Mouse (Mus musculus): ENCODE results near the gene Fev. TPM values are rescaled to one million over a fixed set of nuclear protein-coding genes. Genes with fewer than 3 reads are reported as not detected.
A peak's percentile ranks its signal among the peaks of the same experiment; 100 is the strongest.

The Fev gene
- total RNA-seq (2014; rRNA removed) (not detected in 2 replicates), polyA plus RNA-seq (2012; rRNA removed) (not detected in 2 replicates)

DNA sequence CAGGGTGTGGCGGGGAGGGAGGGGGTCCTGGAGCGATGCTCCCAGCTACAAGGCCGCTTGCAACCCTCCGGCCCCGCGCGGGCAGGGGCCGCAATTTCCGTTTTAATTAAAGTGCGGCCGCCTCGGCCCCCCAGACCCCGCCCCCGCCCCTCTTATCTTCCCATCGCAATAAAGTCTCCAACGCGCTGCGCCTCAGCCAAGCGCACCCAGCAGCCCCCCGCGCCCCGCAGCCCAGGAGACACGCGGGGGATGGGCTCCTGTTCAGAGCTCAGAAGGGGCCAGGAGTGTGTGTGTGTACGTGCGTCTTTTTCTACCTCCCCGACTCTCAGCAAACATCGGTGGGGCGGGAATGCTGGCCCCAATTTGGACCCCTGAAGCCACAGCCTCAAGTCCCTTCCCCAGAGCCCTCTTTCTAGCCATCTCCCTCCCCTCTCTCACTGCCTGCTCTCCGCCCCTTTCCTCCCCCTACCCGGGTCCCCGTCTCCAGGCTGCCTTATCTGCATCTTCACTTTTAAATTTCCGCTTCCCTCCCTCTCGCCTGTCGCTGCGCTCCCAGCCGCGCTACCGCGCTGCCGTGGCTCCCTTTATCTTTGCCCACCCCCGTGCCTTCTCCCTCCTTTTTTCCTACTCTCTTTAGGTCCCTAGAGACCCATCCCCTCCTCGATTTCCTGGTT, at the start of gene Fev:
Gene Fev (minus strand): TSS at position 51 of the 674 bp plus-strand sequence.
- 3% methylated on average over 41 of the region's 43 CpGs for WGBS
- Histone ChIP-seq H3K4me1 (ENCODE audit: control insufficient read depth, insufficient read depth, low read length) (no peaks in the 10 kb centered on the region), H3K36me3 (ENCODE audit: control insufficient read depth, insufficient read depth, low read length) (no peaks in the 10 kb centered on the region), H3K79me2 (ENCODE audit: control insufficient read depth, insufficient read depth, low read length) (no peaks in the 10 kb centered on the region), H3K4me3 (ENCODE audit: insufficient read depth, low read depth, low read length) (peak within 1 kb of the TSS; percentile 49), H3K27ac (replicated peaks; ENCODE audit: insufficient read depth, low read depth, low read length) (no peak within 1 kb of the TSS), H3K9ac (ENCODE audit: low read depth, low read length) (no peak within 1 kb of the TSS), H3K27me3 (ENCODE audit: control insufficient read depth, insufficient read depth, low read length) (peaks cover 35% of the 10 kb centered on the region)
- TF ChIP-seq POLR2A (IDR thresholded peaks at IDR 0.05; ENCODE audit: extremely low read depth, insufficient read depth, low read length) = no peak
- no peak for TF ChIP-seq CTCF (IDR thresholded peaks at IDR 0.05; ENCODE audit: low read depth, low read length)
- no peak for DNase-seq (ENCODE audit: extremely low read depth, low read depth, low spot score)

DNA sequence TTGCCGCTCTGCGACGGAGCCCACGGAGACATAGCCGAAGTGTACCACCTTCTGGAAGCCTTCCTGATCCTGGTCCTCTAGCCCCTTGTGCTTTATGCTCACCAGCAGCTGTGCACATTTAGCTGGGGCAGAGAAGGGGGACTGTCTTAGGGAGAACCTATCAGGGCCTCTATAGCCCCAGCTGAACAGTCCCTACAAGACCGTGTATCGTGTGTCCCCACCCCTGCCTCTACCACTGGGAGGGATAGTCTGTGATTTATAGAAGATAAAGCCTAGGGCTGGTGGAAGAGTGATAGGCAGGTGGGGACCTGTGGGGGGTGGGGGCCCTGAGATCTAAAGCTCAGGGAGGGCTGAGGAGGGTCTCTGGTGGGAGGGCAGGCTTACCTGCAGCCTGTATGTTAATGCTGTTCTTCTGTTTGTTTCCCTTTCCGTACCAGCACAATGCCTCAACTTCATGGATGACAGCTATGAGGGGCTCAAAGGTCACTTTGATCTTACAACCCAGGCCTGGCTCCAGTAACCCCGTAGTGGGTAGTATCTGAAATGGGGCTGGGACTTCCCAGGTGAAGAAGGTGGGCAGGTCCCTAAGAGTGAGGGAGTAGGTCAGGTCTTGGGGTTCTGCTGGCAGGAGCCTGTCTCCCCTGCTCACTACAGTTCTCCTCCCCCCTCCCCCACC, 42.5 kb upstream of the Fev start:
- H3K27ac ChIP-seq (replicated peaks; ENCODE audit: insufficient read depth, low read depth, low read length) = no peak overlapping the region
- 83% methylated on average over 9 of the region's 9 CpGs for WGBS
- no peaks in the 10 kb centered on the region for H3K36me3 ChIP-seq (ENCODE audit: control insufficient read depth, insufficient read depth, low read length)
- no peak overlapping the region for H3K4me3 ChIP-seq (ENCODE audit: insufficient read depth, low read depth, low read length)
- no peak overlapping the region for H3K9ac ChIP-seq (ENCODE audit: low read depth, low read length)
- no peak for DNase-seq (ENCODE audit: extremely low read depth, low read depth, low spot score)
- TF ChIP-seq POLR2A (IDR thresholded peaks at IDR 0.05; ENCODE audit: extremely low read depth, insufficient read depth, low read length) (no peak), CTCF (IDR thresholded peaks at IDR 0.05; ENCODE audit: low read depth, low read length) (no peak)
- no peaks in the 10 kb centered on the region for H3K79me2 ChIP-seq (ENCODE audit: control insufficient read depth, insufficient read depth, low read length)
- no peaks in the 10 kb centered on the region for H3K4me1 ChIP-seq (ENCODE audit: control insufficient read depth, insufficient read depth, low read length)
- H3K27me3 ChIP-seq (ENCODE audit: control insufficient read depth, insufficient read depth, low read length) = no peaks in the 10 kb centered on the region

DNA sequence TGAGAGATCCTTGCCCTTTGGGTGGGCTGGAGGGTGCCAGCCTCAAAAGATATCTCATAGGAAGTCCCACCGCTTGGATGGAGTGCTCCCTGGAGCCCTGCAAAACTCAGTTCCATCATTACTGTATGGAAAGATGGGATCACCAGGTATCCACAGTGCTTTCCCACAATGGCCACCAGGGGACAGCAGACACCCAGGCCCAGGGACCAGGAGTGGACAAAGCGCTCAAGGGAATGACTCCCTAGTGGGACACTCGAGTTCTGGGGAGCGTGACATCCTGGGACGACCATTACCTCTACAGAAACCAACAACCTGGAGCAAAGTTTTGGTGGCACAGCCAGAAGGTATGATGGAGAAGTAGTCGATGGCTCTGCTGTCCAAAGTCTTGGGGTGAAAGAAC, 41.5 kb upstream of the Fev start:
- Histone ChIP-seq H3K27me3 (ENCODE audit: control insufficient read depth, insufficient read depth, low read length) (no peaks in the 10 kb centered on the region), H3K36me3 (ENCODE audit: control insufficient read depth, insufficient read depth, low read length) (no peaks in the 10 kb centered on the region), H3K4me3 (ENCODE audit: insufficient read depth, low read depth, low read length) (no peak overlapping the region), H3K4me1 (ENCODE audit: control insufficient read depth, insufficient read depth, low read length) (no peaks in the 10 kb centered on the region), H3K9ac (ENCODE audit: low read depth, low read length) (no peak overlapping the region), H3K79me2 (ENCODE audit: control insufficient read depth, insufficient read depth, low read length) (no peaks in the 10 kb centered on the region), H3K27ac (replicated peaks; ENCODE audit: insufficient read depth, low read depth, low read length) (no peak overlapping the region)
- DNase-seq (ENCODE audit: extremely low read depth, low read depth, low spot score) = peak; percentile 17
- TF ChIP-seq CTCF (IDR thresholded peaks at IDR 0.05; ENCODE audit: low read depth, low read length) = peak; percentile 98
- TF ChIP-seq POLR2A (IDR thresholded peaks at IDR 0.05; ENCODE audit: extremely low read depth, insufficient read depth, low read length) = no peak
- WGBS = 34% methylated on average over 6 of the region's 6 CpGs

DNA sequence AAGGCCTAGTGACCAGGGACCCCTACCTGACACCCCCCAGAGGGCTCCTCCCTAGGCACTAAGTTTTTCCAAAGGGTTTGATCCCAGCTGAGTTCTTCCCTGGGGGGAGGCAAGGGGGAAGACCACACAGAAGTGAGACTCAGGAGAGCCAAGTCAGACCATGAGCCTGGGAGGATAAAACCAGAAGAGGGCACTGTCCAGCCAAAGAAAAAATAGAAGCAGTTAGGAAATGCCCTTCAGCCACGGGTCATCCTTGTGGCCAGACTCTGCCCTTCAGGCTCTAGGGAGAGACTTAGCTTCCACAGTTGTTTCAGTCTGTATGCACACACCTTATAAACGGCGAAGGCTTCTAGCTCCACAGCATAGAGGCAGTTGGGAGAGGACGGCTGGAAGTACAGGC, 39.2 kb upstream of the Fev start:
- no peaks in the 10 kb centered on the region for H3K27me3 ChIP-seq (ENCODE audit: control insufficient read depth, insufficient read depth, low read length)
- TF ChIP-seq POLR2A (IDR thresholded peaks at IDR 0.05; ENCODE audit: extremely low read depth, insufficient read depth, low read length) (no peak), CTCF (IDR thresholded peaks at IDR 0.05; ENCODE audit: low read depth, low read length) (no peak)
- H3K4me3 ChIP-seq (ENCODE audit: insufficient read depth, low read depth, low read length) = no peak overlapping the region
- DNase-seq (ENCODE audit: extremely low read depth, low read depth, low spot score) = no peak
- no peaks in the 10 kb centered on the region for H3K4me1 ChIP-seq (ENCODE audit: control insufficient read depth, insufficient read depth, low read length)
- no peaks in the 10 kb centered on the region for H3K79me2 ChIP-seq (ENCODE audit: control insufficient read depth, insufficient read depth, low read length)
- WGBS = 62% methylated on average over 4 of the region's 4 CpGs
- no peaks in the 10 kb centered on the region for H3K36me3 ChIP-seq (ENCODE audit: control insufficient read depth, insufficient read depth, low read length)
- H3K27ac ChIP-seq (replicated peaks; ENCODE audit: insufficient read depth, low read depth, low read length) = no peak overlapping the region
- no peak overlapping the region for H3K9ac ChIP-seq (ENCODE audit: low read depth, low read length)

DNA sequence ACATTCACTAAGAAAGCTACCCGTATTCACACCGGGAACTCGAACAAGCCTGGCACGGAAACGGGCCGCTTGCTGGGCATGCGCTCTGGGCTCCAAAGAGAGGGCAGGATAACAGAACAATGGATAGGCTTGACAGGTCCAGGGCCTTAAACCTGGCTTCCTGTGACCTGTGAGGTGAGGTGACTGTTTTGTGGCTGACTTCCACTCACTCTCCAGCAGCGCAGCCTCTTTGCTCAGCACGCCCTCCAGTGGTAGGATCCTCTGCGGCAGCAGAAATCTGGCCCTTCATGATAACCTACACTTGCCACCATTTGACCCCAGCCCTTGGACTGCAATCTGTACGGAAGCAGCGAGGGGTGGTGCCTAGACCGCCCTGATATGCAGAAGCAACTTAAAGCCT, 30.5 kb upstream of the Fev start:
- no peaks in the 10 kb centered on the region for H3K27me3 ChIP-seq (ENCODE audit: control insufficient read depth, insufficient read depth, low read length)
- 24% methylated on average over 13 of the region's 13 CpGs for WGBS
- H3K79me2 ChIP-seq (ENCODE audit: control insufficient read depth, insufficient read depth, low read length) = no peaks in the 10 kb centered on the region
- TF ChIP-seq POLR2A (IDR thresholded peaks at IDR 0.05; ENCODE audit: extremely low read depth, insufficient read depth, low read length) (no peak), CTCF (IDR thresholded peaks at IDR 0.05; ENCODE audit: low read depth, low read length) (peak; percentile 74)
- H3K4me1 ChIP-seq (ENCODE audit: control insufficient read depth, insufficient read depth, low read length) = no peaks in the 10 kb centered on the region
- H3K4me3 ChIP-seq (ENCODE audit: insufficient read depth, low read depth, low read length) = no peak overlapping the region
- no peak overlapping the region for H3K9ac ChIP-seq (ENCODE audit: low read depth, low read length)
- H3K27ac ChIP-seq (replicated peaks; ENCODE audit: insufficient read depth, low read depth, low read length) = no peak overlapping the region
- no peak for DNase-seq (ENCODE audit: extremely low read depth, low read depth, low spot score)
- H3K36me3 ChIP-seq (ENCODE audit: control insufficient read depth, insufficient read depth, low read length) = no peaks in the 10 kb centered on the region

DNA sequence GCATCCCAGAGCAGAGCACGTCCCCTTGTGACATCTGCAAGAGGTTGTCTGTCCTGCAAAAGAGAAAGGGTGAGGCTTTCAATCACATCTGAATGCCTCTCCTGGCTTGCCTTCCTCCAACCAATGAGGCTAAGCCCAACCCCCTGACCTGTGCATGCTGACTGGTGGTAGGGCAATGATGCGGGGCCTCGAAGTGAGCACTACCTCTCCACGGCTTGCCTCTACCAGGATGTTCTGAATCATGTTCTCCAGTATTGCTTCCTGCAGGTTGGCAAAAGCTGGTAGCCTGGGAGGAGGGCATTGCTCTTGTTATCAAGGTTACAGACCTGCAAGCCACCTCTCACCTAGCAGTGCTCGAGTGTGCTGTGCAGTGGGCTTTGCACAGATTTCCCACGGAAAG, 17.0 kb upstream of the Fev start:
- Histone ChIP-seq H3K27me3 (ENCODE audit: control insufficient read depth, insufficient read depth, low read length) (peaks cover 8% of the 10 kb centered on the region; the same call in 1 of the 2 replicates), H3K4me3 (ENCODE audit: insufficient read depth, low read depth, low read length) (no peak overlapping the region), H3K27ac (replicated peaks; ENCODE audit: insufficient read depth, low read depth, low read length) (no peak overlapping the region), H3K36me3 (ENCODE audit: control insufficient read depth, insufficient read depth, low read length) (no peaks in the 10 kb centered on the region), H3K4me1 (ENCODE audit: control insufficient read depth, insufficient read depth, low read length) (peaks cover 2% of the 10 kb centered on the region; the same call in 1 of the 2 replicates), H3K79me2 (ENCODE audit: control insufficient read depth, insufficient read depth, low read length) (no peaks in the 10 kb centered on the region), H3K9ac (ENCODE audit: low read depth, low read length) (no peak overlapping the region)
- 11% methylated on average over 6 of the region's 6 CpGs for WGBS
- DNase-seq (ENCODE audit: extremely low read depth, low read depth, low spot score) = no peak
- TF ChIP-seq POLR2A (IDR thresholded peaks at IDR 0.05; ENCODE audit: extremely low read depth, insufficient read depth, low read length) (no peak), CTCF (IDR thresholded peaks at IDR 0.05; ENCODE audit: low read depth, low read length) (no peak)
